Mouse (Mus musculus): ENCODE data around the gene Cbfa2t3.
A peak's percentile ranks its signal among the peaks of the same experiment; 100 is the strongest.

Gene Cbfa2t3

GRCm38 (mm10) chr8:122600666-122601065 lies 98.2 kb downstream of the Cbfa2t3 start:
- no peak for DNase-seq

GRCm38 (mm10) chr8:122596031-122596430 lies 102.9 kb downstream of the Cbfa2t3 start:
- peak; percentile 51 for DNase-seq

GRCm38 (mm10) chr8:122593783-122594507 lies 105.0 kb downstream of the Cbfa2t3 start:
- DNase-seq, result no peak

- DNase-seq, result no peak
Measured at GRCm38 (mm10) chr8:122593240-122593639, 105.7 kb downstream of the Cbfa2t3 start.

GRCm38 (mm10) chr8:122586749-122587148 lies 112.2 kb downstream of the Cbfa2t3 start:
- DNase-seq, result no peak

DNA sequence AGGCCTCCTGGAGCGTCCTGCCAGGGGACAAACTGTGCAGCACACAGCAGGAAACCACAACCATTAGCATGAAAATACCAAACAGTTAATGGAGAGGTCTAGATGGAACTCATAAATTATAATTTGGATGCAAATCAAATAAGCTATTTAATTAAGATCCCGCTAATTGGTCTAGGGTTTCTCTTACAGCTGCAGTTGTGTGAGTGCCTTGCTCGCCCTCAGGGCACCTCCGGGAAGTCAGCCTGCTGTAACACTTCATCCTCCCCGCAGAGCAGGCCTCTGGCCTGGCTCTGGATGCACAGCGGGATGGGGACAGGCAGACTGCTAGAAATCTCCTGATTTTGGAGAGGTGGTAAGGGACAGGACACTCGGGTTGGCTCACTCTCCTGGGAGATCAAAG lies 112.7 kb downstream of the Cbfa2t3 start:
- no peak for DNase-seq

DNA sequence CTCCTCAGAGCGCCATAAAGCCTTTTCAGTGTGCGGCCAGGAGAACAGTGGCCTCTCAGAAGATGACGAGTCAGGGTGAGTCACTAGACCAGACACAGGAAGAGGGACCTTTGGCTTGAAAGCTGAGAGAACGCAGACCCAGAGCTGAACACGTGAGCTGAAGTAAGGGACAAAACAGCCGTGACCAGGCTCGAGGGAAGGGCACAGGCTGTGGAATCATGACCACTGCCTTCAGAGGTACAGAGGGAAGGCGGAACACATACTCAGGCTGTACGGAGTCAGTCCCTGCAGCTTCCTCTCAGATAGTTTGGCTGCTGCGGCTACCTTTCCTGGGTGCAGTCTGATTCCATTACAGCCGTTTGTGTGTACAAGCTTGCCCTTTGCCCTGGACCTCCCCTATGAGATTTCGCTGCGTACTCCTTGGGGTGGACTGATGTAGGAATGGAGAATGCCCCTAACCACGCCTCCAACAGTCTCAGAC lies 113.5 kb downstream of the Cbfa2t3 start:
- no peak for DNase-seq

- no peak for DNase-seq
Measured at GRCm38 (mm10) chr8:122584981-122585380, 113.9 kb downstream of the Cbfa2t3 start.

- DNase-seq, result no peak
Measured at GRCm38 (mm10) chr8:122580926-122581325, 118.0 kb downstream of the Cbfa2t3 start.

- no peak for DNase-seq
Measured at GRCm38 (mm10) chr8:122579196-122579595, 119.7 kb downstream of the Cbfa2t3 start.

- no peak for DNase-seq
Measured at GRCm38 (mm10) chr8:122577116-122577515, 121.8 kb downstream of the Cbfa2t3 start.

DNA sequence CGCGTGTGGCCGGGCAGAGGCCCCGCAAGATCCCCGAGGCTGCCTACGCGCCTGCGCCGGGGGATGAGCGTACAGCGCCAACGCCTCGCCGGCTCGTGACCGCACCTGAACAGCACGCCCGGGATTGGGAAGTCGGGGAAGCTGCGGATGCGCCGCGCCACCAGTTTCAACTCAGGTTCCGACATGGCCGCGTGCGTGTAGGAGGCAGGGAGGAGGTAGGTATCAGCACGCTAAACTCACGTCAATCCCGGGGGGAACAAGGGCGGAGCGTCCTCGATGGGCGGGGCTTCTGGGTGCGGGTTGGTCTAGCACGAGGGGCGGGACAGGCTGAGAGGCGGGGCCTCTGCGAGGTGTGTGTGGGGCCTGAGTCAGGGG lies 122.3 kb downstream of the Cbfa2t3 start, which contains the start of gene Aprt:
Gene Aprt (minus strand): TSS at position 262 of the 375 bp plus-strand sequence.
- DNase-seq, result peak; percentile 98

DNA sequence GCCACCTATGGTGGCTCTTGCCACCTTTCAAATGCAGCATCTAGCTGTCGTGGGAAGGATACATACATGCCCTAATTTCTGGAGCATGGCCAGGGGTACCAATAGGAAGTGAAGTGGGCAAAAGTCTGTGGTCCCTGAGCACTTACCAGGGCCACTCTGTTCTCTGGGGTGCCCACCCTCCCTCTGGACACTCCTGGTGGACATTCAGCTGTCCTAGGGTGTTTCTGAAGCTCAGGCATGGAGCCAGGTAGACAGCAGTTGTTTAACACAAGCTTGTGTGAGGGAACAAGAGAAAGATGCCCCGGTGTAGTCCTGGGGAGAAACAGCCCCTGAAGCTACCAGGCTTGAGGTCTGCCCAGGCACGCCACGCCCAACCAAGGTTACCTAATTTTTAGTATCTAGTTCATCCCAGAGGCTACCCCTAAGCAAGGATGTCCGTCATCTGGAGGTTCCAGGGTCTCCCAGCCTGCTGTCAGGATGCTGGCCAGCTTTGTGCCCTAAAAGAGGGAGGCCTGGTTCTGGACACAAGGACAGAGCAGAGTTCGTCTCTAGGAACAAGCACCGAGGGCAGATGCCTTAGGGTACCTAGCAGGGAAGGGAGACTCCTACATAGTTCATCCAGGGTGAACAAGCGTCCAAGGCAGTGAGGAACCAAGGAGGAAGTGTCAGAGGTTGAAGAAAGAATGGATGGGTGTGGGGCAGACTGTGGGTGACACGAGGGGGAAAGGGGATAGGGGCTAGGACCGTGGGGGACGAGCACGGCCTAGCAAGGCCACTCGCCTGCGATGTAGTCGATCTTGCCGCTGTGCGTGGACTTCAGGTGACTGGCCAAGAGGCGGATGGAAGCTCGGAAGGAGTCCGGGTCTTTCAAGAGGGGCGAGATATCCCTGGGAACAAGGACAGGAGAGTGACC lies 122.9 kb downstream of the Cbfa2t3 start:
- DNase-seq, result no peak

- DNase-seq, result no peak
Measured at GRCm38 (mm10) chr8:122575286-122575685, 123.6 kb downstream of the Cbfa2t3 start.
